Mouse (Mus musculus) c-Kit-positive CD71-positive TER-119-negative erythroid progenitor cells, embryonic 14.5 days (primary cell): ENCODE data around the gene 4930558K02Rik.

ENCODE experiments used
- DNase-seq: peaks from one replicate; pipeline ENCODE4 v3.0.0-alpha.2; 2013; ENCODE audit warnings: low read depth

The 4930558K02Rik gene

GRCm38 (mm10) chr1:161951009-161951779 is 28.2 kb downstream of the 4930558K02Rik start:
- DNase-seq, result no peak

DNA sequence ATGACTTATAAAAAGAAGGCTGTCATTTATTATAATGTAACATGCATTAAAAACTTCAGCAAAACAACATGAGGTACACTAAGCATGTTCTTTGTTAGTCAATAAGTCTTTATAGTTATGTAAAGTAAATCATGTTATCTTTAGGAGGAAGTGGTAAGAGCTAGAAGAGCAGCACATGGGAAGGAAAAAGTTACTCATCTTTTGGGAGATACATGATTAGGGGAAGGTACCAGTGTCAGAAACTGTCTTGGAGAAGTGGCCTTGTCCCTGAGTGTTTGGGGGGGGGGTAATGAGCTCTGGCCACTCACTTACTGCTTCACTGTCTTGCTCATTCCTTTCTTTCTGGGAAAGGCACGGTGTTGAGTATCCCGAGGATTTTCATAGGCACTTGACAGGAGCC is 37.4 kb downstream of the 4930558K02Rik start:
- DNase-seq, result no peak

GRCm38 (mm10) chr1:161932286-161932685 is 47.1 kb downstream of the 4930558K02Rik start:
- DNase-seq, result no peak

- no peak for DNase-seq
Observed at GRCm38 (mm10) chr1:161931817-161932216, 47.6 kb downstream of the 4930558K02Rik start.

DNA sequence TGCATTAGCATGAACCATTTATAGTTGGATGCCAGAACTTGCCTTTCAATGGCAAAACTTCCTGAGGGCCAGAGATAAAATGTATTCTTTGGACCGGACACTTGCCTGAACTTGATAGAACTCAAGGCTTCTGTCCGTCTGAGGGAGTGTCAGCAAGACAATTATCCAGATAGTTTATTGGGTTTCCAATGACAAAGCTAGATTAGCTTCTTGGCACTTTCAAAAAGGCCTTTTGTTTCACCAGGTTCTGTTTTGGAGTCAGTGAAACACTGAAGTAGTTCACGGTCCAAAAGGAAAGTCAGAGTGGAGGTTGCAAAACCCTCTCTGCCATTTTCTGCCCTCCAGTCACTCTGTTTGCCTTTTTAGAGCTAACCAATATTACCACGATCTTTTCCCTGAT is 48.1 kb downstream of the 4930558K02Rik start:
- DNase-seq, result no peak

GRCm38 (mm10) chr1:161927976-161928375 is 51.5 kb downstream of the 4930558K02Rik start:
- DNase-seq, result no peak

- DNase-seq, result no peak
Observed at GRCm38 (mm10) chr1:161925281-161925805, 54.1 kb downstream of the 4930558K02Rik start.

GRCm38 (mm10) chr1:161924321-161924720 is 55.1 kb downstream of the 4930558K02Rik start:
- no peak for DNase-seq

- no peak for DNase-seq
Observed at GRCm38 (mm10) chr1:161921928-161922327, 57.5 kb downstream of the 4930558K02Rik start.

DNA sequence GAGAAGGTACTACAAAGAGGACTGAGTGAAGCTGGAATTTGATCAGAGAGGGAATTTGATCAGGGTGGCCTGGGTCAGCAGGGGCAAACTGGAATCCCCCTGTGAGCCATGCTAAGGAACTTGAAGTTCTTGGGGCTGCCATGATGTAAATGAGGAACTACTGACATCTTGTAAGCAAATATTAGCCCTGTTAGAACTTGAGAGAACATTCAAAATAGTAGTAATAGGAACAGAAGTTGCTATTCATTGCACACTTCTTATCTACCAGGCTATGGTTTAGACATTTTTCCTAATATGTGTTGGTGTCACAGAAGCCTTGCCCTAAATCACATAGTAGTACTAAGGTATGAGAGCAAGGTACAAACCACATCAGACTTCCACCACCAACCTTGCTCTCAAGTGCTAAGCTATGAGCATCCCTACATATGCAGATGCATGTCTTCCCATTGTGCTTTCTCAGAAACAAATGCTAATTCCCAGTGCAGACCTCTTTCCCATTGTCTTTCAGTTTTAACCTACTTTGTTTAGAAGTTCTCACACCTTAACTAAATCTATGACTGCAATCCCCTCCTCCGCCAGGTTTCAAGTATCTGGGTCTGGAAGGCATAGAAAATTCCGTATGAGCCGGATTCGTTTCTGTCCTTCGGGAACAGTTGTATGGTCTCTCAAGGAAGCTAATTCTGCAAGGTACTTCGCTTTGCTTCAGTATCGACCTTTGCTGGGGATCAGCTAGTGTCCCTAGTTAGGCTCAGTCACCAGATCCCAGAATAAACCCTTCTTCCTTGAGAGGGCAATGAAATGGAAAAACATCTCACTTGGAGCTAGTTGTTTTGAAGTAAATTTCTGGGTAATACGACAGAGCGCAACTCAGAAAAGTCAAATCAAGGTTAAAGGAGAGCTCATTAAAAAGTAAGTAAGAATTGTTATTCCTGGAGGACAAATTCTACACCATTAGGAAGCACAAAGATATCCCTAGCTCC is 58.7 kb downstream of the 4930558K02Rik start:
- no peak for DNase-seq

DNA sequence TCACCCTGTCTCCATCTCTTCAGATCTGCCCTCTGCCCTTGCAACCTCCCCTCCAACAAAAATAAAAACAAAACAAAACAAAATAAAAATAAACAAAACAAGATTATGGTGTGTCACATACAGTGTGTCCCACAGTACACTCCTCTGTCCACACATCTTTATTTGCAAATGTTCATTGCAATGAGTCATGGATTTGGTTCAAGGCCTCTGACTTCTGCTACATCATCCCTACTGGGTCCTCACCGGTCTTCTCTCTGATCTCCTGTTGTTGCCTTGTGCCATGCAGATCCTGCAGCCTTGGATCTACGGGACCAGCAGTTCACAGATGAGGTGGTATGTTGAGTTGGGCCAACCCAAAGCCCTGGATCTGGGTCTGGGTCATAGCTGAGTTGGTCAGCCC is 59.8 kb downstream of the 4930558K02Rik start:
- no peak for DNase-seq

DNA sequence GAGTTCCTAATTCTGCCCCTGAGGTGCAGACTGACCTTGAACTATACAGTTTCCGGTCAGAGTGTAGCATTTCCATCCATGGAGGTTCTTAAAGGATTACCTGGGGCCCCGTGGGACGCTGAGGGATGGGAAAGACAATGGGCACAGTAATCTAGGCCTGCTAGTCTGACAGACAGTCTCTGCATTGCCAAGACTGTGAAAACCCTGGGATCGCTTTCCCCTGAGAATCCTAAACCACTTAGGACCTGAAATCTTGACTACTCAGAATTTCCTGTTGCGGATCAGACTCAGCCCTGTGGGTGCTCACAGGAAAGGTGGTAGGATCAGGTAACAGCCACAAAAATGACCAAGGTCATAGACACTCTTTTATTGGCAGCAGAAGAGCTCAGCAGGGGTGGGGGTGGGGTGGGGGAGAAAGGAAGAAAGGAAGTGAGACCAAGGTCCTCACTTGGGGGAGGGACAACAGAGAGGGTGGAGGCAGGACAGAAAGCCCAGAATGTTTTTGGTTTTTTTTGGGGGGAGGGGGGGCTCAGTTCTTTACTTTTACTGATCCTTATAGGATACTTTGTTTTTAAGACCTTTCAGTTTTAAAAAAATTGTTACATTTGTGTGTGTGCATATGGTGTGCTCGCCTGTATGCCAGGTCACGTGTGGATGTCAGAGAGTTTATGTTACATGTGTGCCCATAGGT is 60.6 kb downstream of the 4930558K02Rik start:
- DNase-seq, result no peak

DNA sequence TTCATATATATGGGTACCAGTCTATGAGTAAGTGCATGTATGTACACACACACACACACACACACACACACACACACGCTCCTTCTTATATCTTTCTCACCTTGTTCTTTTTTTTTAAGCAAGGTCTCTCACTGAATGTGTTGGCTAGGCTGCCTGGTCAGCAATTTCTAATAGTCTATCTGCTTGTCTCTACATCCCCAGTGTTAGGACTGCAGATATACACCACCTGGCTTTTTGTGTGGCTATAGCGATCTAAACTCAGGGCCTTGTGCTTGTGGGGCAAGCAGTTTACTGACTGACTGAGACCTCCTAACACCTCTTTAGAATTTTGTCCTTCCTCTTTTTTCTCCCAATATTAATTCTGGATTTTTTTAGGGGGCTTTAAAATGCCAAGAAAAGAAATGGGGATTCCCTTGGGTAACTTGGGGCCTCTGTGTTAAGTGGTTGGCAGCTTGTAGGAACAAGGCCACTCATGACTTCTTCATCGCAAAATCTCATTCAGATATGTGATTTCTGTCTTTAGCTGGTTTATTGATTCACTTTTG is 61.4 kb downstream of the 4930558K02Rik start:
- DNase-seq, result no peak

- no peak for DNase-seq
Observed at GRCm38 (mm10) chr1:161916036-161916435, 63.4 kb downstream of the 4930558K02Rik start.

GRCm38 (mm10) chr1:161913648-161913984 is 65.8 kb downstream of the 4930558K02Rik start:
- DNase-seq, result no peak

DNA sequence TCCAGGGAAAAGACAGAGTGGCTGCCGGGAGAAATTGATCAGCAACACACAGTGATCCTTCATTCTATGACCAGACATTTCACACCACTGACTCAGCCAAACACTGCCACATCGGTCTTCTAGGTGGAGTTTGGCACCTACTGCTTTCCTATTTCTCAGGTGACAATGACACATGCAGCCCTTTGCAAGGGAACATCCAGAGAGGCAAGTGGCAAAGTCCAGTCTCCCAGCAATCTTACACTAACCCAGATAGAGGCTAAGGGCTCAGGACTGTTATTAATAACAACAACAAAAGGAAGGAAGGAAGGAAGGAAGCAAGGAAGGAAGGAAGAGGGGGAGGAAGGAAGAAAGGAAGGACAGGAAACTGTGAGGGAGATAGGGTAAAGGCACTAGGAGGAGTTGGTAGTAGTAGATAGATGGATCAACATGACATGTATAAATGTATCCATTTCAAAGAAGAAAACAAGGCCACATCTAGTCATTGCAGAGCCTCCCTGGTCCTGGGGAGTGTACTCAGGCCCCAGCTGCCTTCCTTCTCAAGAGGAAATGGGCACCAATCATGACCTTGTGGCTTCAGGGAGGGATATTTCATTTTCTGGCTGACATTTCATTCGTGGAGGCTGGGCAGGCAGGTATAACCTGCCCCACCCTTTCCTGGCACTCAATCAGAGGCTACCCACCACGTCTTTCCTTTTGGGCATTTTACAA is 66.3 kb downstream of the 4930558K02Rik start:
- no peak for DNase-seq

DNA sequence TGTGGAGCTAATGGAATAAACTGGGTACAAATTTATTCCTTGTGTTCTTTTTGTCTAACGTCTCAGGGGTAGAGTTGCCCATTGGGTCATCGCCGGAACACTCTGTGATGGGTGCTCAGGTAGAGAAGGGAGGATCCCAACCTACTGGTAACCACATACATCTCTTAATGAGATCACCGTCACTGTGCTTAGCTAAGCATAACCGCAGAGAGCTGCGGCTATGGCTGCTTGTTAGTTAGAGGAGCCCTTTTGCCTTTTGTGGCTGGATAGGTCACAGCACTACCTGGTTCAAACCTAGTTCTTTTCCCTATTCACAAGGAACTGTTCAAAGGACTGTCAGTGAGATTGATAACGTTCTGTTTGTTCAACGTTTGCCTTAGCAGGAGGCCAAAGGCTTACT is 70.4 kb downstream of the 4930558K02Rik start:
- DNase-seq, result no peak

GRCm38 (mm10) chr1:161907795-161908457 is 71.5 kb downstream of the 4930558K02Rik start:
- DNase-seq, result no peak

DNA sequence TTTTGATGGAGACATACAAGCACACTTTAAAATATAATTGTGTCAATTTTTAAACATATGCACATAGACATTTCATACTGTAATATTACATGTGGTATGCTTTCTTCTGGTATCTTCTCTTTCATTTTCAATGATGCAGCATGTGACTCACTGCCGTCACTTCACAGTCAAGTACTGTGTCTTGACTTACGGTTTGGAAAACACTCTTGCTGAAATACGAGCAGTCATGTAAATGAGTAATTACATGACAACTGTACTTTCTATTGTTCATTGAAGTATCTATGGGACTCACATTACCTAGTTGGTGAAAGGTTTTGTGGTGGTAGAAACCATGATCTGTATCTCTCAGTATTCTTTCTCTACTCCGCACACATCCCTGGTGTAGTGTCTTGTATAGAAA is 72.3 kb downstream of the 4930558K02Rik start:
- DNase-seq, result no peak

GRCm38 (mm10) chr1:161902692-161903452 is 76.6 kb downstream of the 4930558K02Rik start:
- no peak for DNase-seq
